Mouse (Mus musculus): ENCODE measurements at regions not wholly inside any gene's neighbourhood (a gene's known extent, or its start where the extent isn't known, plus 50 kb on each side); places are given as distances from the start of the nearest gene placed in this dataset.

DNA sequence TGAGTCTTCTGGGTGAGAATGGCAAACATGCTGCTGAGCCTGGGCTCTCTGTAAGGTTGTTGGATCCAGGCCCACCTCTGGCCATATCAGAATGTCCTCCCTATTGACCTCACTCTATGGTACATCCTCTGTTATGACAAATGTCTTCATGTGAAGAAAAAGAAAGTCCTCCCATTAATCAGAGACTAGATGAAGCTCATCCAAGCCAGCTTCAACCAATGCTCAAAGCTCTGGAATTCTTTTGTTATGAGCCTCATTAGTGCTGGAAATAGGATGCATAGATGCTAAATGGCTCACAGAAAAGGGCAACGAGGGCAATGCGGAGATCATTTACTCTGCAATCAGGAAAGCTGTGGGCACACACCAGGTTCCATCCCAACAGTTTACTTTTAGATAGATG lies 135.8 kb downstream of the Gm12728 start:
- Histone ChIP-seq H3K36me3 (ENCODE audit: control insufficient read depth, insufficient read depth, low read length) (no peaks in the 10 kb centered on the region), H3K4me3 (ENCODE audit: low read depth, low read length) (no peak overlapping the region), H3K27ac (replicated peaks; ENCODE audit: low read depth, low read length) (no peak overlapping the region), H3K4me2 (ENCODE audit: low read depth, low read length) (no peak overlapping the region), H3K4me1 (ENCODE audit: control insufficient read depth, insufficient read depth, low read length) (no peaks in the 10 kb centered on the region), H3K9me3 (ENCODE audit: control insufficient read depth, low read length) (no peaks in the 10 kb centered on the region), H3K27me3 (replicated peaks; ENCODE audit: control insufficient read depth, insufficient read depth, low read length) (no peaks in the 10 kb centered on the region), H3K9ac (ENCODE audit: low read depth, low read length) (no peak overlapping the region)
- no peak for DNase-seq (ENCODE audit: low spot score)
- ATAC-seq (ENCODE audit: low read depth) = no peak
- WGBS = 83% methylated on average over 2 of the region's 2 CpGs

DNA sequence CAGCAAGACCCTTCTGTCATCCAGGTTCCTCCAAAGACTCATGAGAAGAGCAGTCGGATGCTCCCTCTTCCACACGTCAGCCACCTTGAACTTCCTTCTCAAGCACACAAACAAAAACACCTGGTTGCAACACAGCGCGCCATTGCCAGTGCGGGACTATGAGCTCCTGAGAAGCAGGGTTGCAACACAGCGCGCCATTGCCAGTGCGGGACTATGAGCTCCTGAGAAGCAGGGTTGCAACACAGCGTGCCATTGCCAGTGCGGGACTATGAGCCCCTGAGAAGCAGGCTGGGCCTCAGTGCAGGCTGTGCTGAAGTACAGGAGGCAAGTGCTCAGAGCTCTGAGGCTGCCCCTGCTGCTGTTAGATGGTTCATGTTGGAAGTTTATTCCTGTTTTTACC lies 140.0 kb downstream of the Gm12728 start:
- no peak overlapping the region for H3K9ac ChIP-seq (ENCODE audit: low read depth, low read length)
- no peak for DNase-seq (ENCODE audit: low spot score)
- H3K9me3 ChIP-seq (ENCODE audit: control insufficient read depth, low read length) = no peaks in the 10 kb centered on the region
- no peaks in the 10 kb centered on the region for H3K4me1 ChIP-seq (ENCODE audit: control insufficient read depth, insufficient read depth, low read length)
- no peak overlapping the region for H3K4me2 ChIP-seq (ENCODE audit: low read depth, low read length)
- H3K4me3 ChIP-seq (ENCODE audit: low read depth, low read length) = no peak overlapping the region
- H3K36me3 ChIP-seq (ENCODE audit: control insufficient read depth, insufficient read depth, low read length) = no peaks in the 10 kb centered on the region
- no peaks in the 10 kb centered on the region for H3K27me3 ChIP-seq (replicated peaks; ENCODE audit: control insufficient read depth, insufficient read depth, low read length)
- H3K27ac ChIP-seq (replicated peaks; ENCODE audit: low read depth, low read length) = no peak overlapping the region
- WGBS = 91% methylated on average over 10 of the region's 10 CpGs
- ATAC-seq (ENCODE audit: low read depth) = no peak

DNA sequence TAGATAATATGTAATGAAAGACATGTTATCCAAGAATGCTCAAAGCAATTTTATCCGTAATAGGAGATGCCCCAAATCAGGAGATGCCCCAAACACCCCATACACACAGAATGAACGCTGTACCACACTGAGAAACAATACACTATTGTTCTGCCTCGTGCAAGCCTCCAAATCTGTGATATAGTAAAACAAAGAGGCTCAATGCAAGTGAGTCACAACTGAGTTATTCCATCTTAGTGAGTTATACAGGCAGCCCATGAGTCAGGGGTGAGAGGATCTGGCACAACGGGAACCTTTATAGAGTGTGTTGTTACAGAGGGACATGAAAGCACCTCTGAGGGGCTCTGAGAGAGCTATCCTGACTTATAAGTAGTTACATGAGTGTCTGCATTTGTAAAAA lies 145.3 kb downstream of the Gm12728 start:
- no peaks in the 10 kb centered on the region; the same call in 1 of the 2 replicates for H3K4me1 ChIP-seq (ENCODE audit: control insufficient read depth, insufficient read depth, low read length)
- H3K27ac ChIP-seq (replicated peaks; ENCODE audit: low read depth, low read length) = no peak overlapping the region
- no peaks in the 10 kb centered on the region for H3K27me3 ChIP-seq (replicated peaks; ENCODE audit: control insufficient read depth, insufficient read depth, low read length)

DNA sequence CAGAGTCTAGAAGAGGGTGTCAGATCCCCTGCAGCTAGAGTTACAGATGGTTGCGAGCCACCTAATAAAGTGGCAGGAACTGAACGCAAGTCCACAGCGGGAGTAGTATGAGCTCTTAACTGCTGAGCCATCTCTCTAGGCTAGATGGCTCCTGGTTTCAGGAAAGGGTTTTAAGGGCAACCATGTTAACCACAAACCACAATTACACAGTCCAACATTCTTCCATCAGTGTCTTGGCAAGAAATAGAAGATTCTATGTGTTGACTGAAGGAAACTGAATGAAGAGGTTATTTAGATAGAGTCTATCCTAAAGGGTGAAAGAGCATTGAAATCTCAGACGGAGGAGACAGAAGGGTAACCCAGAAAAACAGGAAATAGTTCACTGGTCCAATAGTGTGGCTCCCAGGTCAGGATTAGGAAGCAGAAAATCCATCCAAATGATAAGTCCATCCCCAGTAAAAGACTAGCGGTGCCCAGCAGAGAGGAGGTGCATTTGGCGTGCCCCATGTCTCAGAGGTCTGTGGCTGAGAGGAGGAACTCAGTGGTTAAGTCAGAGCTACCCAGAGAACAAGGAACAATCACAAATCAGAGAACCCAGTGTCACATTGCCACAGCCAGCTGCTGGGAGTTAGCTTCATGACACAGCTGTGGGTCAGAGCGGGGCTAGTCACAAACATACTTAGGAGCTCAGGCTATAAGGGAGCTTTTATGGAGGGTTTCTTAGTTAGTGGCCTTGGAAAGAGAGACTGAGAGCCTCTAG lies 147.3 kb downstream of the Gm12728 start:
- WGBS = 81% methylated on average over 7 of the region's 7 CpGs
- Histone ChIP-seq H3K9ac (ENCODE audit: low read depth, low read length) (no peak overlapping the region), H3K4me3 (ENCODE audit: low read depth, low read length) (no peak overlapping the region), H3K27me3 (replicated peaks; ENCODE audit: control insufficient read depth, insufficient read depth, low read length) (no peaks in the 10 kb centered on the region), H3K27ac (replicated peaks; ENCODE audit: low read depth, low read length) (no peak overlapping the region), H3K9me3 (ENCODE audit: control insufficient read depth, low read length) (no peaks in the 10 kb centered on the region), H3K36me3 (ENCODE audit: control insufficient read depth, insufficient read depth, low read length) (no peaks in the 10 kb centered on the region), H3K4me2 (ENCODE audit: low read depth, low read length) (no peak overlapping the region), H3K4me1 (ENCODE audit: control insufficient read depth, insufficient read depth, low read length) (peaks cover 6% of the 10 kb centered on the region; the same call in 1 of the 2 replicates)
- no peak for ATAC-seq (ENCODE audit: low read depth)
- peak; percentile 62 for DNase-seq (ENCODE audit: low spot score)

More for the DNA sequence above, 145.3 kb downstream of the Gm12728 start:
- 44% methylated on average over 4 of the region's 4 CpGs for WGBS
- H3K4me2 ChIP-seq (ENCODE audit: low read depth, low read length) = no peak overlapping the region
- DNase-seq (ENCODE audit: low spot score) (no peak), ATAC-seq (ENCODE audit: low read depth) (no peak)
- H3K9me3 ChIP-seq (ENCODE audit: control insufficient read depth, low read length) = no peaks in the 10 kb centered on the region
- H3K4me3 ChIP-seq (ENCODE audit: low read depth, low read length) = no peak overlapping the region
- no peaks in the 10 kb centered on the region for H3K36me3 ChIP-seq (ENCODE audit: control insufficient read depth, insufficient read depth, low read length)
- no peak overlapping the region for H3K9ac ChIP-seq (ENCODE audit: low read depth, low read length)

DNA sequence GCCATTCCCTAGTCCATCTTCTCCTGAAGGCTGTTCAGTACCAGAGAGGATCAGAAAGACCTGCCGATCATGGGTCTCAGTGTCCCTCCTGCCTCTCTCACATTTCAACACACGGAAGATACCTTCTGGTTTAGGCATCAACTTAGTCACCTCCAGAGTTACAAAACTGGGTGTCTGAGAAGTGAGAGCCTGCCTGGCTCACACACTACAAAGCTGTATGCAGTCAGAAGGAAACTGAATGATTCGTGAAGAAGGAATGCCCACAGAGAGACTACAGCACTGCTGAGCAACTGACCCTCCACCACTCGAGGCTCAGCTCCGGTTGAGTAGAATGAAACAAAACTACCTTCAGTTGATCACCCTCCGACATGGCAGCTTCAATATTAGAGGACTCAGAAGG lies 147.9 kb downstream of the Gm12728 start:
- Histone ChIP-seq H3K36me3 (ENCODE audit: control insufficient read depth, insufficient read depth, low read length) (no peaks in the 10 kb centered on the region), H3K9ac (ENCODE audit: low read depth, low read length) (no peak overlapping the region), H3K4me2 (ENCODE audit: low read depth, low read length) (no peak overlapping the region), H3K4me3 (ENCODE audit: low read depth, low read length) (no peak overlapping the region), H3K27ac (replicated peaks; ENCODE audit: low read depth, low read length) (no peak overlapping the region), H3K27me3 (replicated peaks; ENCODE audit: control insufficient read depth, insufficient read depth, low read length) (no peaks in the 10 kb centered on the region), H3K9me3 (ENCODE audit: control insufficient read depth, low read length) (no peaks in the 10 kb centered on the region), H3K4me1 (ENCODE audit: control insufficient read depth, insufficient read depth, low read length) (peaks cover 6% of the 10 kb centered on the region; the same call in 1 of the 2 replicates)
- DNase-seq (ENCODE audit: low spot score) (no peak), ATAC-seq (ENCODE audit: low read depth) (no peak)
- WGBS = 86% methylated on average over 6 of the region's 6 CpGs

DNA sequence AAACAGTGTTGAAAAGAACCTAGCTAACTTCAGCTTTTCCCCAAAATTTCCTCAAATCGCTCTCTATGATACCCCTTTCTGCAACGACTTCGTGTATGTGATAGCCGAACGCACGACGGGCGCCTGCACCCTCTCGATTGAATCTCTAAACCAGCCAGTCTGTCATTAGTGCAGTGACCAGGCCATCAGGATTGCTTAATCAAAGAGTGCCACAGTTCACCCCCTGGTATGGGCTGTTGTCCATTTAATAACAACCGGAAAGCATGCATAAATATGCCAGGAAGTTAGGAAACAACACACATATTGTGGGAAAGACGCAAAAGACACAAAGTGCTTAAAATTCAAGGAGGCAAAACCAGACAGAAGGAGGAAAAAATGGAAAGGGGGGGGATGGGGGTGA lies 149.2 kb downstream of the Gm12728 start:
- no peaks in the 10 kb centered on the region for H3K9me3 ChIP-seq (ENCODE audit: control insufficient read depth, low read length)
- WGBS = 80% methylated on average over 11 of the region's 11 CpGs
- H3K4me1 ChIP-seq (ENCODE audit: control insufficient read depth, insufficient read depth, low read length) = peaks cover 6% of the 10 kb centered on the region
- H3K9ac ChIP-seq (ENCODE audit: low read depth, low read length) = no peak overlapping the region
- DNase-seq (ENCODE audit: low spot score) = no peak
- no peak overlapping the region for H3K4me3 ChIP-seq (ENCODE audit: low read depth, low read length)
- no peak for ATAC-seq (ENCODE audit: low read depth)
- no peak overlapping the region for H3K4me2 ChIP-seq (ENCODE audit: low read depth, low read length)
- no peaks in the 10 kb centered on the region for H3K27me3 ChIP-seq (replicated peaks; ENCODE audit: control insufficient read depth, insufficient read depth, low read length)
- no peak overlapping the region for H3K27ac ChIP-seq (replicated peaks; ENCODE audit: low read depth, low read length)
- no peaks in the 10 kb centered on the region for H3K36me3 ChIP-seq (ENCODE audit: control insufficient read depth, insufficient read depth, low read length)

DNA sequence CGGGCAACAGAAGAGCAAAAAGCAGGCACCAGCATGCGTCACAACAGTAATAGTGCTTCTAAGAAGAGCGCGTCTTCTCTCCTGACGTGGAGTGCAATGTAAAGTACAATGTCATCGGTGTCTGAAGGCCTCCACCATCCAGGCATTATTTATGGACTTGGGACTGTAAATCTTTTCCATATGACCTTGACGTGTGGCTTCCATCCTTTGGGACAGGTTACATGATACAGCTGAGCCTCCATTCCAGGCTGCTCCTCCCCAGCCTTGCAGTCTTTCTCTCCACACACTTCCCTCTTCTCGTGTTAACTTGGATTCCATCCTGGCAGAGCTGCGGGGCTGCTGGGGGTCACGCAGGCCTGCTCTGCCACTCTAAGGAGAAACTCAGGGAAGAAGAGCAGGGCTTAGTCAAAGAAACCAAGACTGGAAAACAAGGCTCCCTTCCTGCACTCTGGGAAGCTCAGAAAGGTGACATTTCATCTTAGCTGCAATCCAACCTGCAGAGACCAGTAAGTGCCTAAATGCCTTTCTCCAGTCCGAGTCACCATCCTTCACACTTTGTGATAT lies 150.0 kb downstream of the Gm12728 start:
- WGBS = 47% methylated on average over 11 of the region's 11 CpGs
- no peak overlapping the region for H3K4me2 ChIP-seq (ENCODE audit: low read depth, low read length)
- H3K27me3 ChIP-seq (replicated peaks; ENCODE audit: control insufficient read depth, insufficient read depth, low read length) = no peaks in the 10 kb centered on the region
- H3K4me3 ChIP-seq (ENCODE audit: low read depth, low read length) = no peak overlapping the region
- no peaks in the 10 kb centered on the region for H3K36me3 ChIP-seq (ENCODE audit: control insufficient read depth, insufficient read depth, low read length)
- H3K27ac ChIP-seq (replicated peaks; ENCODE audit: low read depth, low read length) = 0 out of 2 replicates have a peak overlapping the region, but pooled peaks have one; percentile 15
- ATAC-seq (ENCODE audit: low read depth) (no peak), DNase-seq (ENCODE audit: low spot score) (peak; percentile 38)
- no peak overlapping the region for H3K9ac ChIP-seq (ENCODE audit: low read depth, low read length)
- peaks cover 12% of the 10 kb centered on the region for H3K4me1 ChIP-seq (ENCODE audit: control insufficient read depth, insufficient read depth, low read length)
- H3K9me3 ChIP-seq (ENCODE audit: control insufficient read depth, low read length) = no peaks in the 10 kb centered on the region

DNA sequence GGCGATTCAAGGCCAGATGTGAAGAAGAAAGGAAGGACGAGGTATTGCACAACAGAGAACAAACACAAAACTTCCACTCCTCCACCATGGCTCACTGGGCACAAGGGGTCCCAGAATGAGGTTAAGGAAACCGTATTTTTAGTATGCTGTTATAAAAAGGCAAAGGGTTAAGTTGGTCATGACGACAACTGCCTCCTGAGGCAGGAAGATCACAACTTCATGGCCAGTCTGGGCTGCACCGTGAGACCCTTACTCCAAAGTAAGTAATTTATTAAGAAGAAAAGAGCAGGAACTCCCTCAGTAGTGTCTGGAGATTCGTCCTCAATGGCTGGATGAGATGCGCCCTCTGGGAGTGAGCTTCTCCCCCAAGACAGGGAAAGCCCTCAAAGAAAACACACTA lies 151.2 kb downstream of the Gm12728 start:
- no peaks in the 10 kb centered on the region for H3K27me3 ChIP-seq (replicated peaks; ENCODE audit: control insufficient read depth, insufficient read depth, low read length)
- no peaks in the 10 kb centered on the region for H3K9me3 ChIP-seq (ENCODE audit: control insufficient read depth, low read length)
- H3K9ac ChIP-seq (ENCODE audit: low read depth, low read length) = no peak overlapping the region
- DNase-seq (ENCODE audit: low spot score) (no peak), ATAC-seq (ENCODE audit: low read depth) (no peak)
- H3K36me3 ChIP-seq (ENCODE audit: control insufficient read depth, insufficient read depth, low read length) = no peaks in the 10 kb centered on the region
- no peak overlapping the region for H3K4me2 ChIP-seq (ENCODE audit: low read depth, low read length)
- no peak overlapping the region for H3K4me3 ChIP-seq (ENCODE audit: low read depth, low read length)
- no peak overlapping the region for H3K27ac ChIP-seq (replicated peaks; ENCODE audit: low read depth, low read length)
- 77% methylated on average over 7 of the region's 7 CpGs for WGBS
- H3K4me1 ChIP-seq (ENCODE audit: control insufficient read depth, insufficient read depth, low read length) = peaks cover 20% of the 10 kb centered on the region

DNA sequence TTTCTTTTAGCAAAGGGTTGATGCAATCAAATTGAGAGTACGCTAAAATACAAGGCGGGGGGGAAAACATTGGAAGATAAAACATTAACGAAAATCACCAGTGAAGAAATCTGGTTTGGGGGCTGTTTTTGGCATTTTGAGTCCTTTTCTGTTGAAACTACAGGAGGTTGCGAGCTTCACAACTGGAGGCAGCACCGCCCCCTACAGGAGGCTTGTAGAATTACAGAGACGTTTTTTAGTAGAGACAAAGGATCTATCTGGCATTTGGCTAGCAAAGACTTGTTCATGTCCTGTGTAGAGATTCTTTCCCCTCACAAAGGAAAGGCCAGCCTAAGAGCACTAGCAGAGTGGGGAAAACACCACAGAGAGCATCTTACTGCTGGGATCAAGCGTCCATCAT lies 152.1 kb downstream of the Gm12728 start:
- Histone ChIP-seq H3K4me1 (ENCODE audit: control insufficient read depth, insufficient read depth, low read length) (peaks cover 20% of the 10 kb centered on the region), H3K4me2 (ENCODE audit: low read depth, low read length) (no peak overlapping the region), H3K9me3 (ENCODE audit: control insufficient read depth, low read length) (no peaks in the 10 kb centered on the region), H3K27me3 (replicated peaks; ENCODE audit: control insufficient read depth, insufficient read depth, low read length) (no peaks in the 10 kb centered on the region), H3K9ac (ENCODE audit: low read depth, low read length) (no peak overlapping the region), H3K36me3 (ENCODE audit: control insufficient read depth, insufficient read depth, low read length) (no peaks in the 10 kb centered on the region), H3K27ac (replicated peaks; ENCODE audit: low read depth, low read length) (0 out of 2 replicates have a peak overlapping the region, but pooled peaks have one; percentile 12), H3K4me3 (ENCODE audit: low read depth, low read length) (no peak overlapping the region)
- 27% methylated on average over 7 of the region's 7 CpGs for WGBS
- DNase-seq (ENCODE audit: low spot score) (peak; percentile 83), ATAC-seq (ENCODE audit: low read depth) (no peak)

All from embryonic facial prominence, embryonic 14.5 days (tissue).